Mouse (Mus musculus): ENCODE measurements around the gene Sdk1.

GRCm38 (mm10) chr5:141363956-141364355 lies 122.7 kb downstream of the Sdk1 start:
- TF ChIP-seq MEF2A (IDR thresholded peaks at IDR 0.05; ENCODE audit: borderline replicate concordance, low read depth, low read length), result no peak
- no peak for TF ChIP-seq CHD1 (IDR thresholded peaks at IDR 0.05; ENCODE audit: low read depth, low read length)
- no peak for TF ChIP-seq CTCF (conservative IDR thresholded peaks at IDR 0.05 in 1 of 2, IDR thresholded peaks at IDR 0.05 in 1 of 2; ENCODE audit: low read depth in 2 of 2, low read length in 2 of 2)
- TF ChIP-seq NELFE (IDR thresholded peaks at IDR 0.05; ENCODE audit: low read depth, low read length), result no peak
- TF ChIP-seq POLR2A (IDR thresholded peaks at IDR 0.05; ENCODE audit: low read depth, low read length), result no peak
- no peak for TF ChIP-seq TBP (conservative IDR thresholded peaks at IDR 0.05; ENCODE audit: low read depth, low read length)
- TF ChIP-seq PAX5 (IDR thresholded peaks at IDR 0.05; ENCODE audit: low read length), result no peak
- no peak for TF ChIP-seq ZC3H11A (IDR thresholded peaks at IDR 0.05; ENCODE audit: low read depth, low read length)

Data from CH12.LX (cell line).